Mouse (Mus musculus): ENCODE results near the gene Gata1. TPM values are rescaled to one million over a fixed set of nuclear protein-coding genes. Genes with fewer than 3 reads are reported as not detected.

The Gata1 gene
- total and polyA plus RNA-seq, 3 experiments = 0.21 to 0.43 (median 0.23) TPM

DNA sequence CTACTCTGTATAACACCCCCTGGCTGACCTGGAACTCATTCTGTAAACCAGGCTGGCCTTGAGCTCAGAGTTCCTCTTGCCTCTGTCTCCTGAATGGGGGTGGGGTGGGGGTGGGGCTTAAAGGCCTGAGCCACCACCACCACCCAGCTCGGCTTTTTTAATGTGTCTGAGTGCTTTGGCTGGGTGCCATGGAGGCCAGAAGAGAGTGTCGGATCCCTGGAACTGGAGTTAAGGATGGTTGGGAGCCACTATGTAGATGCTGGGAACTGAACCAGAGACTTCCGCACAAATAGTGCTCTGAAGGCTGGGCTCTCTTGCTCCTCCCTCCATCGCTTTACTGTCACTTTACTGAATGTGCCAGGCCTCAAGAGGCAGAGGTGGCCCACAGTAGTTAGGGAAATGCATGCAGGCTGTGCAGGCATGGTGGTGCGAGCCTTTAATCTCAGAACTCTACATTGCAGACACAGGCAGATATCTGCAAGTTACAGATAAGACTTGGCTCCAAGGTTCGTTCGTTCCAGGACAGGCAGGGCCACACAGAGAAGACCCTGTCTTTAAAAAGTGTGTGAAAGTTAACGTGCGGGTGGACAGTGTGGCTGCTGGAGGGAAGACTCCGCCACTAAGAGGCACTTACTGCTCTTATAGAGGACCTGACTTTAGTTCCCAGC, 15.3 kb upstream of the Gata1 start:
- Histone ChIP-seq H3K27me3 (replicated peaks) (no peaks in the 10 kb centered on the region), H3K4me2 (ENCODE audit: insufficient read depth, low read depth, poor library complexity, severe bottlenecking) (no peak overlapping the region), H3K36me3 (replicated peaks in 1 of 2; ENCODE audit: control insufficient read depth in 1 of 2, insufficient read depth in 1 of 2, low read length in 1 of 2) (no peaks in the 10 kb centered on the region), H3K9me3 (replicated peaks; ENCODE audit: low read length) (no peaks in the 10 kb centered on the region), H3K4me3 (replicated peaks in 1 of 3; ENCODE audit: low read depth in 2 of 3, low read length in 2 of 3, poor library complexity in 1 of 3) (no peak overlapping the region), H3K79me2 (replicated peaks; ENCODE audit: control insufficient read depth, extremely low read depth, insufficient read depth, poor library complexity, severe bottlenecking) (no peaks in the 10 kb centered on the region), H3K27ac (ENCODE audit: insufficient read depth, low read depth) (no peak overlapping the region), H3K4me1 (ENCODE audit: control insufficient read depth in 1 of 2, insufficient read depth in 2 of 2) (no peaks in the 10 kb centered on the region), H3K9ac (ENCODE audit: insufficient read depth, low read depth) (no peak overlapping the region)
- DNase-seq (ENCODE audit: extremely low read depth) = no peak
- TF ChIP-seq E2F4 (IDR thresholded peaks at IDR 0.05; ENCODE audit: insufficient replicate concordance, low read depth, low read length) = no peak
- no peak for TF ChIP-seq TCF12 (IDR thresholded peaks at IDR 0.05; ENCODE audit: low read depth, low read length)
- TF ChIP-seq HCFC1 (IDR thresholded peaks at IDR 0.05; ENCODE audit: low read depth, low read length) = no peak
- no peak for TF ChIP-seq CHD2 (IDR thresholded peaks at IDR 0.05; ENCODE audit: low read length)
- no peak for TF ChIP-seq USF2 (conservative IDR thresholded peaks at IDR 0.05; ENCODE audit: low read depth, low read length)
- no peak for TF ChIP-seq MEF2A (IDR thresholded peaks at IDR 0.05; ENCODE audit: borderline replicate concordance, low read depth, low read length)
- no peak for TF ChIP-seq GABPA (IDR thresholded peaks at IDR 0.05; ENCODE audit: insufficient replicate concordance, low read depth, low read length)
- no peak for TF ChIP-seq CTCF (conservative IDR thresholded peaks at IDR 0.05 in 1 of 2, IDR thresholded peaks at IDR 0.05 in 1 of 2; ENCODE audit: low read depth in 2 of 2, low read length in 2 of 2)
- no peak for TF ChIP-seq MAX (IDR thresholded peaks at IDR 0.05; ENCODE audit: low read length)
- TF ChIP-seq SMC3 (IDR thresholded peaks at IDR 0.05; ENCODE audit: low read depth, low read length) = no peak
- no peak for TF ChIP-seq UBTF (IDR thresholded peaks at IDR 0.05; ENCODE audit: low read depth, low read length)
- TF ChIP-seq MYC (IDR thresholded peaks at IDR 0.05; ENCODE audit: low read depth, low read length) = no peak
- no peak for TF ChIP-seq MAZ (IDR thresholded peaks at IDR 0.05; ENCODE audit: low read depth, low read length)
- TF ChIP-seq JUN (IDR thresholded peaks at IDR 0.05; ENCODE audit: insufficient read depth, low read depth, low read length) = no peak
- no peak for TF ChIP-seq NRF1 (IDR thresholded peaks at IDR 0.05; ENCODE audit: low read depth, low read length)
- TF ChIP-seq KAT2A (IDR thresholded peaks at IDR 0.05; ENCODE audit: insufficient replicate concordance, low read length) = no peak
- TF ChIP-seq JUND (conservative IDR thresholded peaks at IDR 0.05; ENCODE audit: low read depth, low read length) = no peak
- TF ChIP-seq PAX5 (IDR thresholded peaks at IDR 0.05; ENCODE audit: low read length) = no peak
- no peak for TF ChIP-seq RAD21 (IDR thresholded peaks at IDR 0.05; ENCODE audit: low read depth, low read length)
- TF ChIP-seq BHLHE40 (IDR thresholded peaks at IDR 0.05; ENCODE audit: low read depth, low read length) = no peak
- in situ Hi-C loops (cut with MboI; ENCODE audit: low pct_ligation_motif_present, low pct_unique_long_range_greater_than_20kb, low sequenced_read_pairs) (no loop called here), dilution Hi-C loops (cut with MboI; ENCODE audit: extremely low pct_ligation_motif_present, extremely low pct_unique_long_range_greater_than_20kb, low sequenced_read_pairs) (no loop called here)
